ENCODE assay signal across 9 mouse cellular contexts in genomic region chr17:80815747-80816146, GRCm38 (mm10).
DNase-seq lines count a peak whose midpoint lies in the region; TF ChIP-seq lines count a peak whose summit lies in the region.
"Had no signal": no experiment of that assay in that cellular context is flagged by ENCODE, and none has a peak within 500 bp of the region (broad histone marks: within the 10 kb centered on the region; RNA-seq: fewer than 3 reads in every experiment).

No protein-coding gene starts in this region.

- peak; percentile 37 for DNase-seq in adrenal gland, postnatal 10 days
- no peak for DNase-seq in adrenal gland, postnatal 25 days
- peak; percentile 38 for DNase-seq in left cerebral cortex, postnatal 4 days
- DNase-seq in left cerebral cortex, postnatal 25 days (ENCODE audit: low spot score in 2 of 2): no peak
- peak; percentile 61 for DNase-seq in splenic B cell, adult 2 months (ENCODE audit: low read depth, low spot score)
- DNase-seq in left cerebral cortex, adult 8-10 months (ENCODE audit: low spot score in 2 of 2): no peak
- DNase-seq in heart, adult 9 months (ENCODE audit: low spot score in 2 of 2): no peak

- intact Hi-C loops in left cerebral cortex, postnatal 4 days (cut with DNase I): loop anchor here (10.0 kb wide), 1 partner anchor 201 kb away; no protein-coding TSS in a partner anchor
- intact Hi-C loops in left cerebral cortex, postnatal 25 days (cut with DNase I): loop anchor here (10.0 kb wide), 1 partner anchor 191 kb away; no protein-coding TSS in a partner anchor

- no peak overlapping the region for H3K27ac ChIP-seq in cortical plate, adult 2 months (ENCODE audit: insufficient read depth, low read length)
- H3K27ac ChIP-seq: limb, embryonic 15.5 days had no signal

- no peaks in the 10 kb centered on the region for H3K36me3 ChIP-seq in splenic B cell, adult 2 months (ENCODE audit: control insufficient read depth, insufficient read depth, low read length, poor library complexity, severe bottlenecking)
- H3K36me3 ChIP-seq: limb, embryonic 15.5 days had no signal

- H3K4me3 ChIP-seq in cortical plate, adult 2 months (ENCODE audit: insufficient read depth, low read length): no peak overlapping the region
- H3K4me3 ChIP-seq: limb, embryonic 15.5 days had no signal

- no peaks in the 10 kb centered on the region for H3K4me1 ChIP-seq in cortical plate, adult 2 months (ENCODE audit: control insufficient read depth, insufficient read depth, low read length)

- TF ChIP-seq CTCF in cortical plate, adult 2 months (IDR thresholded peaks at IDR 0.05; ENCODE audit: extremely low read depth, insufficient read depth, low read length): peak; percentile 38; the same call in 1 of the 2 replicates

- no peak for TF ChIP-seq POLR2A in cortical plate, adult 2 months (IDR thresholded peaks at IDR 0.05; ENCODE audit: extremely low read depth, insufficient read depth, low read length)

- H3K27me3 ChIP-seq in splenic B cell, adult 2 months (ENCODE audit: control insufficient read depth, insufficient read depth, low read length, poor library complexity, severe bottlenecking): no peaks in the 10 kb centered on the region
- H3K27me3 ChIP-seq: limb, embryonic 15.5 days had no signal

Comparison
In these comparisons a context has a peak if more than half of its experiments do, and no peak if none do; other contexts are left out.
1. DNase-seq: peak in adrenal gland, postnatal 10 days (single experiment), left cerebral cortex, postnatal 4 days (single experiment) and splenic B cell, adult 2 months (single experiment); none in adrenal gland, postnatal 25 days (single experiment), left cerebral cortex, postnatal 25 days (0 of 2), left cerebral cortex, adult 8-10 months (0 of 2) and heart, adult 9 months (0 of 2).